Mouse (Mus musculus) cerebellum, adult 9-10 months (tissue): ENCODE data around the gene Rxra.

Experiments used
- DNase-seq: peaks from one replicate; pipeline ENCODE4 v3.0.0; 2022

Rxra gene

DNA sequence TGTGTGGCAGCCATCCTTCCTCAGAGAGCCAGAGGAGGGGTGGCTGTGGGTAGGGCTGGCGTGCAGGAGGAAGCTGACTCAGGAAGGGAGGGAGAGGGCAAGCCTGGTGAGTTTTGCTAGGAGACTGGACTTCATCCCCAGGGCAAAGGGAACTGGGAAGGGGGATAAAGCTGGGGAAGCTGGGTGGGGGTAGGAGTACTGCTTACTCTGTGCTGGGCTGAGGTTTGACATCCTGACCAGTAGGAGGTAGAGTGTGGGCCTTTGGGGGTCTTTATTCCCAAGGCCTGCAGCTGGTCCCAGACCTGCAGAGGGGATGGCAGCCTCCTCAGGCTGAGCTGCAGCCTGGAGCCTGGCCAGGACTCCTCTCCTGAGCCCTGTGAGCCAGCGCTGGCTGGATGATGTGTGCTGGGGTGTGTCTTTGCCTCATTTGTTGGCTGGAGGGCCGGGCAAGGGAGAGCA, 4.6 kb upstream of the Rxra start:
- DNase-seq = no peak

DNA sequence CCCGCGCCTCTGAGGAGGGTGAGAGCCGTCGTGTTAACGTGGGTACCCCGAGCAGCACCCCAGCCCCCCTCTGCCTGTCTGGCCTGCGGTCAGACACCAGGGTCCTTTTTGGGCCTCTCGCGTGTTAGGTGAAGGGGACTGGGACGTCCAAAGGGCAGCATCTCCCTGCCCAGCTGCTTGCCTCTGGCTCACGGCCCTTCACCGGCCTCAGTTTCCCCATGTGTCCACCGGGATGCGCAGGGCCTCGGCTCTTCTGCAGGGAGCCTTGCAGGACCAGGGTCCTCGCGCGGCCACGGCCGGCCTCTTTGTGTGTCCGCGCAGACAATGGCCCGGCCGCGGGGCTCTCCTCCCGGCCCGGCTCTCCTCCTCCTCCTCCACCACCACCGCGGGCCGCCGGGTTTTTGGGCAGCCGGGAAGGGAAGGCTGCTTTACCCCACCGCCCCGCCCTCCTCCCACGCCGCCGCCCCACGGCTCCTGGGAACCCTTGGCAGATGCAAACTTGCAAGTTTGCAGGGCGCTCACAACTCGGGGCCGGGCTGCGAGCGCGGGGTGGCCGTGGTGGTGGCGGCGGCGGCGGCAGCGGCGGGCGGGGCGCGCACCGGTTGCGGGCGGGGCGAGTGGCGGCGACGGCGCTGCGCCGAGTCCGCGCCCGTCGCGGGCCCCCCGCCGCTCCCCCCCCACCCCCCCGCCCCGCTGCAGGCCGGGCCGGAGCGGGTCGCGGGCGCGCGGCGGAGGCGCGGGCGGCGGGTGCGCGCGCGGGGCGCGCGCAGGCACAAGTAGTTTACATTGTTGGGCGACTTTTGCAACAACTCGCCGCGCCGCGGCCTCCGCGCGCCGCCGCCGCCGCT, 462 bp downstream of the Rxra start:
- peak; percentile 46 for DNase-seq

DNA sequence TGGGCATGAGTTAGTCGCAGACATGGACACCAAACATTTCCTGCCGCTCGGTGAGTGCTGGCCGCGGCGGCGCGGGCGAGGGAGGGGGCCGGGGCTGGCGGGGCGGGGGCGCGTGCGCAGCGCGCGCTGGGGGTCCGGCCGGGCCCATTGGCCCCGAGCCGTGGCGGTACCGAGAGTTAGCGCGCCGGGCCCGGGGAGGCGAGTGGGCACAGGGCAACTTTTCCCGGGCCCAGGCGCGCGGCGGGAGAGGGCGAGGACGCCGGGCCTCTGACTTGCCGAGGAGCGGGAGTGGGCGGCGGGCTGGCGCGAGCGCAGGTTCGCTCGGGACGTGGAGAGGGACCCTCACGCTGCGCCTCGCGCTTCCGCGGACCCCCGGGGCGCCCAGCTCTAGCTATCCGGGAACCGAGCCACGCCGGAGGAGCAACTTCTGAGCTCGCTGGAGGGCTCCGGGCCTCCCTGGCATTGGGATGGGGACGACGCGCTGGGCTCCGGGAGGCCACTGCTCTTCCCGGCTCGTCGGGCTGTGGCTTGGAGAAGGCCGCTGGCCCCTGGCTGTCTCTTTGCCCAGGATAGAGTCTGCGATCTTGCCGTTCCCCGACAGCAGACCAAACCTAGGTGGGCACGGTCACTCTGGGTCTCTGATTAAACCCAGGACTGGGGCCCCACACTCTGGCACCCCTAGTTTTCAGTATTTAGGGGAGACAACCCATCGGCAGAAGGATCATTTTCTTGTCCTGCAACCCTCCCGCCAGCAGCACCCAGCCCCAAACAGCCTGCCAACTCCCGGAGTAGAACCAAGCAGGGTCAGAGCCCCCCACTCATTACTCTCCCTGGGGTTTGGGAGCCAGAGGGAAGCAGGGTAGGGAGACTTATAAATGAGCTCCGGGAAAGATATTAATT, 1.4 kb downstream of the Rxra start:
- no peak for DNase-seq

DNA sequence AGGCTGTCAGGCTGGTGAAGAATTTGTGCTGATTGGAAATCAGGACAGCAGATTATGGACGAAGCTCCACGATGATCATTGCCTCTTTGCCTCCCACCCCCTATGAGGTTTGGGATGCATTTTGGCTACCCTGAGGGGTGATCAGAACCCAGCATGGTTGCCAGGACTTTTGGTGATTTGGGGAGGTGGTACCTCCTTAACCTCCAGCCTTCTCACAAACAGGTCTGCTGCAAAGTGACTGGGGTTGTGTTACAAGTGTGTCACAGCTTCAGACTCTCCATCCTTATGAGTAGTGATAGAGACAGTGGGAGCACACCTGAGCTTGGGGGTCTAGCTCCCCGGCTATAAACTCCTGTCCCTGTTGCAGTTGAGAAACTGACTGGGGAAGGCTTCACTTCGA, 2.1 kb downstream of the Rxra start:
- DNase-seq = no peak

DNA sequence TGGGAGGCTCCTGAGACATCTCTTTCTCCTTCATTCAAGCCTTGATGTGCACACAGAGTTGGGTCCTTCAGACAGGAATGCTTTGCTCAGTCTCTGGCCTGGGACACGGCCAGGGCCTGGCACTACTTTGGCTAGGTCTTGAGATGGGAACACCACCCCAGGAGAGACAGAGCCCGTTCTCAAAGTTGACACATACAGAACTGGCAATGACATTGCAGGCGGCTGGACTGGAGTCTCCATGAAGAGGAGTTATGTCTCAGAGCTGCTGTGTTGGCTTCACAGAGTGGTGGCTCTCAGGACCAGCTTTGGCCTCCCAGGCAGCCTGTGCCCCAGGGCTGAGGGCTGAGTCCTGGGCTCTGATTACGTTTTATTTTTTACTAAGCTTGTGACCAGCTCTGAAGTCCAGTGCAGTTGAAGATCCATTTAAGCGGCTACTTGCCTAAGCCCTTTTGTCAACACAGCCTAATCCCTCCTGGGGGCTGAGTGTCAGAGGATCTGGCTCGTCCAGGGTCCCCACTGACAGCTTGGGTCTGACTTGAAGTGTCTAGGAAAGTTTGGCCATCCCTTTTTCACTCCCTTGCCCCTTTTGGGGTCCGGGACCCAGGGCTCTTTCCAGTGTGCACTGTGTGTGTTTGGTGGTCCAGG, 2.7 kb downstream of the Rxra start:
- no peak for DNase-seq

DNA sequence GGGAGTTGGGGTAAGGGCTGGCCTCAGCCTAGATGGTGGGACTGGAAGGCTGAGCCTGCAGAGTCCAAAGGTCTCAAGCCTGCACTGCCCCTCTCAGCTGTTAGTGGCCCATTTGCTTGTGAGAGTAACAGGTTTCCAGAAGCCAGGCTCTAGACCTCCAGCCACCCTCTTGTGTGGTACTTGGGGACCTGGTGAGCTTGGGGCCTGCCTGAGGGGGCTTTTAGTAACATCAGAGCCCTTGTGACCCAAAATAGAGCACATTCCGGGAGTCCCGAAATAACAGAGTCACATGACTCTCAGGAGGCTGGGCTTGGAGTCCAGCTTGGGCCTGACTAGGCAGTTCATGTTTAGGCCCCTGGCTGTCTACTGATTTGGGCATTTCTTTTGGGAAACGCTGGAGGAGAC, 3.4 kb downstream of the Rxra start:
- peak; percentile 1 for DNase-seq

DNA sequence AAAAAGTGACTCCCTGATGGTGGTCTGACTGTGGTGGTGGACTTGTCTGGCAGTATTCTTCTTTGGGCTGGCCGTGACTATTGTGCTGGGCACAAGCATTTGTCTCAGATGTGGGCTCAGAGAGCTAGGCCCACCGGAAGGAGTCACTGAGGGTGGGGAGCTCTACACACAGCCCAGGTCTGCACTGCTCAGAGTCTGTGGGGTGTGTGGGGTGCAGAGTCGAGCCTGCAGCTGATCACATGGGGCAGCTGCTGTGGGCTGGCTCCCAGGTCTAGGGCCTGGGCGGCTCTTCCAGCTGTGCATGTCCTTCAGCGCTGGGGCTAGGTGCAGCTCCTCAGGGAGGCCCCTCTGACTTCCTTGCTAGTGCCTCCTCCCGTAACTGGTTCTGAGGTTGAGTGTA, 3.8 kb downstream of the Rxra start:
- peak; percentile 2 for DNase-seq

DNA sequence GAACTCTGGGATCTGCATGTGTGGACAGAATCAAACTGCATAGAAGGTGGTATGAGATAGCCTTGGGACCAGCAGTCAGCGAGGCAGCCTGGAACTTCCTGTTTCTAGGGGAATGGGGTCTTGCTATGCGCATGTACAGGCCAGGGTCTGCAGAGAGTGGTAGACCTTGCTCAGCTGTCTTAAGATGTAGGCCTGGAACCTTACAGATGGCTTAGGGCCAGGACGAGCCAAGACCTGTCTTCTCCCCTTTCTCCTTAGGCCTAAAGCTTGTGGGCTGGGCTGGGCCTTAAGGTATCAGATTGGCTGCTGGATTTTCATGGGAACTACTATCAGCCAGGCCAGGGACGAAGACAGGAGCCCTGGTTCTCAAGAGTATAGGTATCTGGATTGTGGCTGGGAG, 4.4 kb downstream of the Rxra start:
- no peak for DNase-seq

DNA sequence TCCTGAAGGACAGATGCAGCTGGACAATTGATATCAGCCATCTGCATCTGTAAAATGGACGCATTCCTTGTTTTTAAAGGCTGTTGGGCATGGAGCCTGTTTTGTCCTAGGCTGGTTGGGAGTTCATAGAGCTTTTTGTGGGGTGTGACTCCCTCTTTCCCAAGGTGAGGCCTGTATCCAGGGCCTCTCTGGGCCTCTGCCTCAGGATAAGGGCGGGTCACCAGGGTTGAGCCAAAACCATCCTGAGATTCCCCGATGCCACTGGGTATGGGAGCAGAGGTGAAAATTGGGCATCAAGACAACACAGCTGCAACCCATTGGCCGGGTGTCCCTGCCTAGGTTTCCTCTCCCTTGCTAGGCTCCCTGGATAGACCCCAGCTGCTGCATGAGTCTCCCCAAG, 5.2 kb downstream of the Rxra start:
- no peak for DNase-seq

DNA sequence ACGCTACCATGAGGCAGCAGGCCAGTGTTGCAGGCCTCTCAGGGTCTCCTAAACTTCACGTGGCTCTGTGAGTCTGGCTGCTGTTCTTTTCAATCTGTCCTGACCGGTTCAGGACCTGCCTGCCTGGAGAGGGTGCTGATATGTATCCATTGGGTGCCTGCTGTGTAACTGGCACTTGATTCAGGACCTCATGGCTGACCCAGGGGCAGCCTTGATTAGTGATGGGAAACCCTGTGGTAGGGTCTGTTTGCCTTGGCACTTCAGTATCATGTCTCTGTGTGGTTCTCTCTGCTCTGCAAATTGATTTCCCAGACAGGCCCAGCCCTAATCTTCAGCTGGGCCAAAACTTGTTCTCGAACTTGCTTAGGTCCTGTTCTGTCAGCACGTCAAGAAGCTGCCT, 5.9 kb downstream of the Rxra start:
- DNase-seq = no peak

DNA sequence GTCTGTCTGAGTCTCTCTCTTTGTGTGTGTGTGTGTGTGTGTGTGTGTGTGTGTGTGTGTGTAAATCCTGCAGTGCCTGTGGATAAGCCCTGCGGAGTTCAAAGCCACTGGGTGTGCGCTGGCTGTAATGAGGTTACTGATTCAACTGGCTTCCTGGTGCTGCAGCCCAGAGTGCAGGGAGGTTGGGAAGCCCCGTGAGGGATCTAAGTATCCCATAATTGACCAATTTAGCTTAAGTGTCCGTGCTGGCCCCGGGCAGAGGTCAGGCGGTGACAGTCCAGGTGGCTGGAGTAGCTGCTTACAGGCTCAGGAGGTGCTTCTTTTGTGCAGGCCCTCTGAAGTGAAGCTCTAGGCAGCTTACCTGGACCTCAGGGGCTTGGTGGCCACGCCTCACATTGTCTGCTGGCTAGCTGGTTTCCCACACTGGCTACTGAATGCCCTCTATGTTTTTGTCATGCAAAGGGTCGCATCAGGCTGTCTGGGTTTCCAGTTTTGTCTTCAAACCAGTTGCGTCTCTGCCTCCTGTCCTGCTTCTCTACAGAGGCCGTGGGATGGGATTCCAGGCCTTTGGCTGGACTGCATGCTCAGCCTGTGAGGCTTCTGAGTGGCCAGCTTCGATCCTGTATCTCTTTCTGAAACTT, 7.9 kb downstream of the Rxra start:
- DNase-seq = no peak

DNA sequence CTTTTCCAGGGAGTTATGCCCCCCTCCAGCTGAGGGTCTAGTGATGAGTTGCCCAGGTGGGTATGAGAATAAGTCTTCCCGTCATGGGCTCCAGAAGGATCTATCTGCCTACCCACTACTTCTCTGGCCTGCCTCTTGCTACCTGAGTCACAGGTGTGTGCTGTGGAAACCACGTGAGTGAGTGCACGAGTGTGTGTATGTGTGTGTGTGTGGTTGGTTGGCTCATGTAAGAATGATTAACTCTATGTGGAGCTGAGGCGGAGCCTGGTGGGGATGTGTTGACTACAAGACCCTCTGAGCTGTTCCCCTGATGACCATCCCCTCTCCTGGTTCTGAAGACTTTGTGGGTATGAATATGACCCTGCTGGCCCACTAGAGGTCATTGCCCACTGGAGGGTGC, 9.7 kb downstream of the Rxra start:
- DNase-seq = no peak

DNA sequence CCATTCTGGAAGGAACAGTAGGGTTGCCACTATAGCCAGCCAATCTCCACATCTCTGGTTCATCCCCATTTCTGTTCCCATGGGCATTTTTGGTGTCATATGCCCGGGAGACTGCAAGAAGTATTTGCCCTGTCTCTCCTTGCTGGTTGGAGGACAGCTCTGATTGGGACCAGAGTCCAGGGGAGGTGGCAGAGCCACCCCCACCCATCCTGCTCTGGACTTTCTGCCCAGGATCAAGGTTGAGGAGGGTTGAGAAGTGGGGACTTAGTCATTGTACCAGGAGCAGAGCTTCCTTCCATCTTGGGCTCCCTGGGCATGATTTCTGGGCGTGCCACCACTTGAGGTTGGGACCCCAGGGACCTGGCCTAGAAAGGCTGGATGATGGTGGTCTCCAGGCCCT, 10.1 kb downstream of the Rxra start:
- no peak for DNase-seq

DNA sequence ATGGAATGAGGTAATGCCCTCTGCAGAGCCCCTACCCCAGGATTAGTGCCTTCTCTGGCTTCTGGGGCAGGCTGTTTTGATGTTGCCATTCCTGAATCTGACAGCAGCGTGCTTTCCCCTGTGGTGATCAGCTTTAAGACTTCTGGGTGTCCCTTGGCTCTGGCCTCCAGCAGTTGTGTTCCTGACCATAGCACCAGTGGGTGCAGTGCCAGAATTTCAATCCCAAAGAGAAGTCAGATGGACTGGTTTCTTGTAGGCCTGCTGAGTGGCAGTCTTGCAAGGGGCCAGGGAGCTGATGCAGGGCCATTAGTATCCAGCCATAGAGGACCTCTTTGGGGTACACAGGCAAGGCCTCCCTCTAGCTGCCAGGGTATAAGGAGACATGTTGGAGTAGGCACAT, 10.8 kb downstream of the Rxra start:
- no peak for DNase-seq

DNA sequence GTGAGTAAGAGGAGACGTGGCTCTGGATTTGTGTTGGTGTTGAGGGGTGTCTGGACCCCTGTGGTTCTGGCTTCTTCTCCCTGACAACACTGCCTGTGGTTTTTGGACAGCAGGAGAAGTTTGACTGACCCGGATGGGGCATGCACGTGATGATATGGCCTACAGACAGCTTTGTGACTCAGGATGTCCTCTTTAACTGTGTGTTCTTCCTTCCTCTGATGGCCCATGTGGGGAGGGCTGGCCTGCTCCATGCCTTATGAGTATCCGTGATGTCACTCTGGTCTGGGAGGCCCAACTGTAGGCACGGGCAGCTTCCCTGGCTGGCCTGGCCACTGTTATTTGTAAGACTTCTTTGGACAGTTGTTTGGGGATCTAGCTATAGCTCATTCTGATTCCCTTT, 11.7 kb downstream of the Rxra start:
- DNase-seq = no peak

DNA sequence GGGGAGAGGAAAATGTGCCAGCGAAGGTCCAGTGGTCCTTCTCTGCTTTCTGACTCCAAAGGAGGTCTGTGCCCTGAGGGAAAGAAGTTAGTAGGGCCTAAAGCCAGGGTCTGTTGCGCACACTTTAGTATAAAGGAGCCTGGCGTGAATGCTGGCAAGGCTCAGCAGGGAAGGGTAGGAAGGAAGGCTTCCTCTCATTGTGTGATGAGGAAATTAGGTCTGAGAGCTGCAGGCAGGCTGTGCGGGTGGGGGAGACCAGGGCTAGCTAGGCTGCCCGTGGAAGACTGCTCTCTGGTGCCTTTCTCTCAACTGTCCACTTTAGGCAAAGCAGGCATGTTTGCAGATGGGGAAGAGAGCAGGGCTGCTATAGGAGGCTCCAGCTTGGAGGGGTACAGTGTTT, 14.5 kb downstream of the Rxra start:
- no peak for DNase-seq

DNA sequence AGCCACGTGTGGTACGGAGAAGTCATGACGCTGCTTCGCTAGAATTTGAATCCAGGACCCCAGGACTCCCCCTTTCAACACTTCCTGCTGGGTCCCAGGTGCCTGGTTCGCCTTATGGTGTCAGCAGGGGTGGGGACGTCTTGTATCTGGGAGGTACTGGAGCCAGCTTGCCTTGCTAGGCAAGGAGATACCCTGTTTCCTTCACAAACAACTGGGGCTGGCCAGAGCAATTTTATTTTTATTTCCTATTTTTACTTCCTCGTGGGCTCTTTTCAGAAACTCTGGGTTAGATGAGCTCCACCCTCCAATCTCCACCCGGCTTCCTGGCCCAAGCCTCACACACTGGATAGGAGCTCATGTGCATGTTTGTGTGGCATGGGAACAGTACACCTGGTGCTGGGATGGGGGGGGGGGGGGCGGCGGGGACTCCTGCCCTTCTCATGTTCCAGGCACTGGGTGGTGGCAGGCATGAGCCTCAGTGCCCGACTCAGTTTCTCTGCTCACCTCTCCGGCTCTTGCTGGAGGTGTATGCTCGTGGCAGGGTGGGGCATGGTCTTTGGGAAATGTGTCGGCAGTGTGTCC, 15.0 kb downstream of the Rxra start:
- DNase-seq = no peak

DNA sequence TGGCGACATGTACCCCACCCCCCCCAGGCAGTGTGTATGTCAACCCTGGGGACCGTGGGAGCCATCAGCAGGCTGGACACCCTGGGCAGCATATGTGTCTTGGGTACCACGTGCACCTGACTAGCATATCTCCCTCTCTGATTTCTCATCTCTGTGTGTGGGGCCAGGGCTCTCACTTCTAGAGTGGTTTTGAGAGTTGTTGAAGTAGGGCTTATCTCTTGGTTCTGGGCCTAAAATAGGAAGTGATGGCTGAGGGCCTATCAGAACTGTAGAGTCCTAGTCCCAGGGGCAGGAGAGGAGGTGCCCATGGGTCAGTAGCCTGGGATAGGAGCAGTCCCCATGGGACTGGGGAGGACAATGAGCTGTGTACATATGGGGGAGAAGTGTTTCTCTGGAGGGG, 16.4 kb downstream of the Rxra start:
- no peak for DNase-seq

DNA sequence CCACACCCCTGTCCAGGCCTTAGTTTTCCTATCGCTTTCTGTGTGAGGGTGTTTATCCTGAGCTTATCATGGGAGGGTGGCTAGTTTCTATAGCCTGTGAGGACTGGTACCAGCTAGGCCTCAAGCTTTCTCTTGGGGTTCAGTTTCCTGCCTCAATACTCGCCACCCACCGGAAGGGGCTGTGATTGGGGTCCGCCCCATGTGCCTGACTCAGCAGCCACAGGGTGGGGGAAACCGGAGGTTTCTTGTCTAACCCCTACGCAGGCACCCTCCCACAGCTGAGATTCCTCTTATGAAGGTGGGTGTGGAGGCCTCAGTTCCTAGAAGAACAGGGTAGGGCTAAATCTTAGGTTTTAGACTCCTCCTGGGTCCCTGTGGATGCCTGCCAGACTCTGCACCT, 17.4 kb downstream of the Rxra start:
- no peak for DNase-seq

DNA sequence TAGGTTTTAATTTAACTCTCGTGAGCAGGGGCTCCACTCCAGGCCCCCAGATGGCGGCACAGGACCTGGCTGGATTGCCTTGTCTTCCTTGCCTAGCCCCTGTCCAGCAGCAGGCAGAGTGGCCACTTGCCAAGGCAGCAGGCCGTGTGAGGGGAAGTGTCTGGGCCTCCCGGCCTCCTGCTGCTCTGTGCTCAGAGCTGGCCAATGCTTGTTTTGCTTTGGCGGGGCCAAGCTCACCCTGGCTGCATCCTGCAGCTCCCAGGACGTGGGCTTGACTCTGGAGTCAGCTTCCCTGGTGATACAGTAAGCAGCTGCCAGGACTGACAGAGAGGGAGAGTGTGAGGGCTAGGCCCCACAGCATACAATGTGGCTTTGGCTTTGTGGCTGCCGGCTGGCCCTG, 23.3 kb downstream of the Rxra start:
- peak; percentile 85 for DNase-seq

DNA sequence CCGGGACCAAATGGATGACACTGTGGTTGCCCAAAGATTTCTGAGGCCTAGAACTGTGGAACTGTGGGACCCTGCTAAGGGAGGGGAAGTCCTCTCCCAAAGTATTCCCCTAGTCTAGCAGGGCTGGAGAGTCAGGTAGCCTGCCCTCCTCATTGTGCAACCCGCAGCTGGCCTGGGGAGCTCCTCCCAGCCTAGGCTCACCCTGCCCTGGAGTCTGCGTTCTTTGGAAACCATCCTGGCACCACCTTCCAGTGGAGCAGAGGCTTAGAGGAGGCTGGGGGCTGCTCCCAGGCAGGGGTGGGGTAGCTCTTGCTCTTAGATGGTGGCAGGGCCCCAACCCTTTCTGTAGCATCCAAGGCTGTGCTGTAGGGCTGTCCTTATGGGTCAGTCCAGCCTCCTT, 26.0 kb downstream of the Rxra start:
- DNase-seq = no peak

DNA sequence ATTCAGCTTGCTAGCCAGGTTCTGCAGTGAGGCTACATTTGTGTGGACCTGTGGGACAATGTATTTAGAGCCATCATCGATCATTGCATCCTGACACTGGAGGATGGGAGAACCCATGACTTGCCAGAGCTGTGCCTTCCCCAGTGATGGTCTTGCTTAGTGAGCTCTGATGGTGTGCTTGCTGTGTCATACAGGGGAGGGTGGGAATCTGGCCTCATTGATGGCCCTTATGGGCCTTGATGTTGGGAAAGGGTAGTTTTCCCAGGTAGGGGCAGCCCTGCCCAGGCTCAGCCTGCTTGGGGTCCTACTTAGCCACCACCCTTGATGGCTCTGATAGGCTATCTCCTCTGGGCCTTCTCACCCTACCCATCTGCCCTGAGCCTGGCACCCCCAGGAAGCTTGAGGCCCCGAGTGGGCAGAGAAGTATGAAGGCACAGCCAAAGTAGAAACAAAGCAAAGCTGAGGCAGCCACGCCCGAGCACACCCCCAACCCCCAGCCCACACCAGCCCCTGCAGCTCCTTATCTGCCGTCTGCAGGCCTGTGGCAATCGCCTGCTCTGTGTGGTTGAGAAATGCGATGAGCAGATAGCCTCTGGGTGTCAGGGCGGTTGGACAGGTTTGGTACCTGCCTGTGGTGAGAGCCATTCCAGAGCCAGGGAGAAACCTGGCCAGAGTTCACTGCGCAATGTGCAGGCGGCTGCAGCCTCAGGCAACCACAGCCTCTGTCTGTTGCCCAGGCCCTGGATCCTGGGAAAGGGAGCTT, 26.8 kb downstream of the Rxra start:
- no peak for DNase-seq
